Mouse (Mus musculus) ES-E14 (cell line): ENCODE data around the gene Ttll13.

Source experiments
- CHD2 ChIP-seq: IDR thresholded peaks from 2 replicates; pipeline ENCODE4 v1.6.1; 2014; ENCODE audit warnings: mild to moderate bottlenecking, low read depth, low read length, inconsistent platforms
- ZC3H11A ChIP-seq: IDR thresholded peaks from 2 replicates; pipeline ENCODE4 v1.6.1; 2012; ENCODE audit warnings: low read depth, mild to moderate bottlenecking, inconsistent platforms, low read length, borderline replicate concordance
- ZNF384 ChIP-seq: IDR thresholded peaks from 2 replicates; pipeline ENCODE4 v1.6.1; 2012; ENCODE audit warnings: low read depth, low read length, inconsistent platforms

GRCm38 (mm10) chr7:80233799-80234198 lies 12.4 kb upstream of the Ttll13 start:
- TF ChIP-seq ZNF384 (no peak), CHD2 (no peak), ZC3H11A (no peak)
